Mouse (Mus musculus): ENCODE data around the gene Gm7029. TPM values are rescaled to one million over a fixed set of nuclear protein-coding genes. Genes with fewer than 3 reads are reported as not detected.

Gene Gm7029
- total and polyA plus RNA-seq, 3 experiments: not detected

DNA sequence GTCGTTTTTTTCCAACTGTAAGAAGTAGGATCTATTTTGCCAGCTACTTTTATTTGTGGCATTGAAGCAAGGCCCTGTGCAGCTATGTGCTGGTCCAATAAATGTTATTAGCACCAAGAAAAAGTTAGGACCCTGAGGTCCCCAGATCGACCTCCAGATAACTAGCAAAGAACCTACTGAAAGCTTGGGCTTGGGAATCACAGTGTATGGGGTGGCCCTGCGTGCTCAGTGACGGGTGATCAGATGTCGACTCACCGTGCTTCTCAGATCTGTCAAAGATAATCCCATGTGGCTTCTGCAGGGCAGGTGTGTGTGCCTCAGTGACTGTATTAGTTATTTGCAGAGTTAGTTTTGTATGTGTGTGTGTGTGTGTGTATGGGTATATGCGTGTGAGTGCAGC, 47.7 kb downstream of the Gm7029 start:
- Histone ChIP-seq H3K27me3 (ENCODE audit: control insufficient read depth in 1 of 2, insufficient read depth in 2 of 2, low read length in 2 of 2) (no peaks in the 10 kb centered on the region), H3K79me2 (ENCODE audit: control insufficient read depth, insufficient read depth, low read length, poor library complexity) (peaks cover 7% of the 10 kb centered on the region), H3K4me3 (ENCODE audit: control insufficient read depth in 1 of 2, insufficient read depth in 1 of 2, low read depth in 2 of 2, low read length in 2 of 2) (no peak overlapping the region), H3K9ac (ENCODE audit: control insufficient read depth, low read depth, low read length, poor library complexity, severe bottlenecking) (no peak overlapping the region), H3K27ac (ENCODE audit: control insufficient read depth, low read depth, low read length) (no peak overlapping the region), H3K4me1 (ENCODE audit: control insufficient read depth in 1 of 2, insufficient read depth in 2 of 2, low read length in 2 of 2) (peaks cover 2 to 27% of the 10 kb centered on the region in 2 experiments), H3K9me3 (replicated peaks; ENCODE audit: insufficient read depth, low read length) (no peaks in the 10 kb centered on the region), H3K36me3 (ENCODE audit: control insufficient read depth in 1 of 2, insufficient read depth in 2 of 2, low read length in 2 of 2) (peaks cover 0 to 8% of the 10 kb centered on the region in 2 experiments; a peak in 2 of 4 replicates)
- TF ChIP-seq KAT2A (conservative IDR thresholded peaks at IDR 0.05; ENCODE audit: low read depth, low read length) (no peak), CTCF (IDR thresholded peaks at IDR 0.05 in 2 of 3, conservative IDR thresholded peaks at IDR 0.05 in 1 of 3; ENCODE audit: control insufficient read depth in 1 of 3, insufficient read depth in 1 of 3, low read depth in 2 of 3, low read length in 3 of 3, poor library complexity in 1 of 3, severe bottlenecking in 1 of 3) (no peak), POLR2A (IDR thresholded peaks at IDR 0.05; ENCODE audit: control insufficient read depth in 1 of 2, insufficient read depth in 1 of 2, low read depth in 1 of 2, low read length in 2 of 2, poor library complexity in 1 of 2) (no peak), POLR2AphosphoS5 (IDR thresholded peaks at IDR 0.05; ENCODE audit: borderline replicate concordance, low read depth, low read length) (no peak), POLR2AphosphoS2 (IDR thresholded peaks at IDR 0.05; ENCODE audit: low read length) (no peak), ZC3H11A (IDR thresholded peaks at IDR 0.05; ENCODE audit: low read depth, low read length) (no peak), MYC (IDR thresholded peaks at IDR 0.05; ENCODE audit: low read depth, low read length) (no peak), MAFK (IDR thresholded peaks at IDR 0.05; ENCODE audit: borderline replicate concordance, low read depth, low read length) (no peak), MXI1 (IDR thresholded peaks at IDR 0.05; ENCODE audit: low read depth, low read length) (no peak), GABPA (IDR thresholded peaks at IDR 0.05; ENCODE audit: low read depth, low read length) (no peak), SMC3 (IDR thresholded peaks at IDR 0.05; ENCODE audit: low read depth, low read length) (no peak)
- no peak for DNase-seq (ENCODE audit: low read depth, low spot score)

Other genes starting within 250 kb of the Gm7029 start
- 8.1 and 8.6 TPM in 2 replicates for gene Zfp414, start 244.7 kb upstream of the Gm7029 start, total RNA-seq (2012; rRNA removed)
- 10 to 100 TPM in 1 of 2 experiments, not detected in 1; 52.2 TPM for gene Zfp414, start 244.7 kb upstream of the Gm7029 start, polyA plus RNA-seq (2012; ENCODE audit: insufficient read depth in 1 of 2, insufficient read length in 2 of 2, low read depth in 1 of 2, low replicate concordance in 2 of 2, missing spikeins in 1 of 2)
- 0.12 TPM in 1 of 2 replicates, not detected in the other for gene Pram1, start 235.8 kb upstream of the Gm7029 start, total RNA-seq (2012; rRNA removed)
- 1 to 10 TPM in 1 of 2 experiments, not detected in 1; 1.6 TPM for gene Pram1, start 235.8 kb upstream of the Gm7029 start, polyA plus RNA-seq (2012; ENCODE audit: insufficient read depth in 1 of 2, insufficient read length in 2 of 2, low read depth in 1 of 2, low replicate concordance in 2 of 2, missing spikeins in 1 of 2)
- gene Hnrnpm, start 187.0 kb upstream of the Gm7029 start, total RNA-seq (2012; rRNA removed): 203 and 224 TPM in 2 replicates
- 100 to 1,000 TPM; 420 to 473 TPM for gene Hnrnpm, start 187.0 kb upstream of the Gm7029 start, polyA plus RNA-seq (2012; ENCODE audit: insufficient read depth in 1 of 2, insufficient read length in 2 of 2, low read depth in 1 of 2, low replicate concordance in 2 of 2, missing spikeins in 1 of 2)
- gene March2, start 155.2 kb upstream of the Gm7029 start, total RNA-seq (2012; rRNA removed): 7.2 and 10.9 TPM in 2 replicates
- 10 to 100 TPM in 1 of 2 experiments, not detected in 1; 18.8 TPM for gene March2, start 155.2 kb upstream of the Gm7029 start, polyA plus RNA-seq (2012; ENCODE audit: insufficient read depth in 1 of 2, insufficient read length in 2 of 2, low read depth in 1 of 2, low replicate concordance in 2 of 2, missing spikeins in 1 of 2)
- gene Rab11b, start 113.3 kb upstream of the Gm7029 start, total RNA-seq (2012; rRNA removed): 24.0 and 26.3 TPM in 2 replicates
- 100 to 1,000 TPM in 1 of 2 experiments, not detected in 1; 105 TPM for gene Rab11b, start 113.3 kb upstream of the Gm7029 start, polyA plus RNA-seq (2012; ENCODE audit: insufficient read depth in 1 of 2, insufficient read length in 2 of 2, low read depth in 1 of 2, low replicate concordance in 2 of 2, missing spikeins in 1 of 2)
- 11.7 and 13.5 TPM in 2 replicates for gene Angptl4, start 92.0 kb upstream of the Gm7029 start, total RNA-seq (2012; rRNA removed)
- gene Angptl4, start 92.0 kb upstream of the Gm7029 start, polyA plus RNA-seq (2012; ENCODE audit: insufficient read depth in 1 of 2, insufficient read length in 2 of 2, low read depth in 1 of 2, low replicate concordance in 2 of 2, missing spikeins in 1 of 2): 10 to 100 TPM in 1 of 2 experiments, not detected in 1; 15.8 TPM
- gene Kank3, start 63.3 kb upstream of the Gm7029 start, total RNA-seq (2012; rRNA removed): 5.0 and 5.2 TPM in 2 replicates
- gene Kank3, start 63.3 kb upstream of the Gm7029 start, polyA plus RNA-seq (2012; ENCODE audit: insufficient read depth in 1 of 2, insufficient read length in 2 of 2, low read depth in 1 of 2, low replicate concordance in 2 of 2, missing spikeins in 1 of 2): 1 to 10 TPM in 1 of 2 experiments, not detected in 1; 5.5 TPM
- gene Rps28, start 49.3 kb upstream of the Gm7029 start, total RNA-seq (2012; rRNA removed): 3,378 and 3,556 TPM in 2 replicates
- gene Rps28, start 49.3 kb upstream of the Gm7029 start, polyA plus RNA-seq (2012; ENCODE audit: insufficient read depth in 1 of 2, insufficient read length in 2 of 2, low read depth in 1 of 2, low replicate concordance in 2 of 2, missing spikeins in 1 of 2): 1,000 to 10,000 TPM in 1 of 2 experiments, 100 to 1,000 TPM in 1; 994 to 2,154 TPM
- gene Ndufa7, start 49.3 kb upstream of the Gm7029 start, total RNA-seq (2012; rRNA removed): 359 and 370 TPM in 2 replicates
- gene Ndufa7, start 49.3 kb upstream of the Gm7029 start, polyA plus RNA-seq (2012; ENCODE audit: insufficient read depth in 1 of 2, insufficient read length in 2 of 2, low read depth in 1 of 2, low replicate concordance in 2 of 2, missing spikeins in 1 of 2): 100 to 1,000 TPM in 1 of 2 experiments, not detected in 1; 326 TPM
- 38.5 and 48.5 TPM in 2 replicates for gene Cd320, start 30.7 kb upstream of the Gm7029 start, total RNA-seq (2012; rRNA removed)
- 10 to 100 TPM in 1 of 2 experiments, not detected in 1; 45.6 TPM for gene Cd320, start 30.7 kb upstream of the Gm7029 start, polyA plus RNA-seq (2012; ENCODE audit: insufficient read depth in 1 of 2, insufficient read length in 2 of 2, low read depth in 1 of 2, low replicate concordance in 2 of 2, missing spikeins in 1 of 2)
- gene Kifc1, start 16.8 kb downstream of the Gm7029 start, total RNA-seq (2012; rRNA removed): 17.1 and 20.6 TPM in 2 replicates
- 10 to 100 TPM in 1 of 2 experiments, not detected in 1; 53.5 TPM for gene Kifc1, start 16.8 kb downstream of the Gm7029 start, polyA plus RNA-seq (2012; ENCODE audit: insufficient read depth in 1 of 2, insufficient read length in 2 of 2, low read depth in 1 of 2, low replicate concordance in 2 of 2, missing spikeins in 1 of 2)
- not detected in 2 replicates for gene Platr17, start 31.3 kb downstream of the Gm7029 start, total RNA-seq (2012; rRNA removed)
- not detected for gene Platr17, start 31.3 kb downstream of the Gm7029 start, polyA plus RNA-seq (2012; ENCODE audit: insufficient read depth in 1 of 2, insufficient read length in 2 of 2, low read depth in 1 of 2, low replicate concordance in 2 of 2, missing spikeins in 1 of 2)
- 39.6 and 40.6 TPM in 2 replicates for gene Daxx, start 35.6 kb downstream of the Gm7029 start, total RNA-seq (2012; rRNA removed)
- 10 to 100 TPM in 1 of 2 experiments, not detected in 1; 68.0 TPM for gene Daxx, start 35.6 kb downstream of the Gm7029 start, polyA plus RNA-seq (2012; ENCODE audit: insufficient read depth in 1 of 2, insufficient read length in 2 of 2, low read depth in 1 of 2, low replicate concordance in 2 of 2, missing spikeins in 1 of 2)
- 14.7 and 24.3 TPM in 2 replicates for gene Tapbp, start 42.1 kb downstream of the Gm7029 start, total RNA-seq (2012; rRNA removed)
- gene Tapbp, start 42.1 kb downstream of the Gm7029 start, polyA plus RNA-seq (2012; ENCODE audit: insufficient read depth in 1 of 2, insufficient read length in 2 of 2, low read depth in 1 of 2, low replicate concordance in 2 of 2, missing spikeins in 1 of 2): 10 to 100 TPM in 1 of 2 experiments, not detected in 1; 33.3 TPM
- gene Zbtb22, start 42.1 kb downstream of the Gm7029 start, total RNA-seq (2012; rRNA removed): 18.6 and 20.2 TPM in 2 replicates
- gene Zbtb22, start 42.1 kb downstream of the Gm7029 start, polyA plus RNA-seq (2012; ENCODE audit: insufficient read depth in 1 of 2, insufficient read length in 2 of 2, low read depth in 1 of 2, low replicate concordance in 2 of 2, missing spikeins in 1 of 2): 10 to 100 TPM in 1 of 2 experiments, not detected in 1; 30.0 TPM
- gene Rgl2, start 55.7 kb downstream of the Gm7029 start, total RNA-seq (2012; rRNA removed): 19.0 and 24.9 TPM in 2 replicates
- 10 to 100 TPM in 1 of 2 experiments, not detected in 1; 43.6 TPM for gene Rgl2, start 55.7 kb downstream of the Gm7029 start, polyA plus RNA-seq (2012; ENCODE audit: insufficient read depth in 1 of 2, insufficient read length in 2 of 2, low read depth in 1 of 2, low replicate concordance in 2 of 2, missing spikeins in 1 of 2)
- 189 and 239 TPM in 2 replicates for gene Pfdn6, start 66.5 kb downstream of the Gm7029 start, total RNA-seq (2012; rRNA removed)
- 100 to 1,000 TPM in 1 of 2 experiments, not detected in 1; 222 TPM for gene Pfdn6, start 66.5 kb downstream of the Gm7029 start, polyA plus RNA-seq (2012; ENCODE audit: insufficient read depth in 1 of 2, insufficient read length in 2 of 2, low read depth in 1 of 2, low replicate concordance in 2 of 2, missing spikeins in 1 of 2)
- 97.6 and 100 TPM in 2 replicates for gene Wdr46, start 66.8 kb downstream of the Gm7029 start, total RNA-seq (2012; rRNA removed)
- gene Wdr46, start 66.8 kb downstream of the Gm7029 start, polyA plus RNA-seq (2012; ENCODE audit: insufficient read depth in 1 of 2, insufficient read length in 2 of 2, low read depth in 1 of 2, low replicate concordance in 2 of 2, missing spikeins in 1 of 2): 100 to 1,000 TPM in 1 of 2 experiments, not detected in 1; 131 TPM
- gene B3galt4, start 77.7 kb downstream of the Gm7029 start, total RNA-seq (2012; rRNA removed): 2.2 and 2.5 TPM in 2 replicates
- gene B3galt4, start 77.7 kb downstream of the Gm7029 start, polyA plus RNA-seq (2012; ENCODE audit: insufficient read depth in 1 of 2, insufficient read length in 2 of 2, low read depth in 1 of 2, low replicate concordance in 2 of 2, missing spikeins in 1 of 2): 1 to 10 TPM in 1 of 2 experiments, not detected in 1; 2.9 TPM
- 20.6 and 23.6 TPM in 2 replicates for gene Vps52, start 82.0 kb downstream of the Gm7029 start, total RNA-seq (2012; rRNA removed)
- gene Vps52, start 82.0 kb downstream of the Gm7029 start, polyA plus RNA-seq (2012; ENCODE audit: insufficient read depth in 1 of 2, insufficient read length in 2 of 2, low read depth in 1 of 2, low replicate concordance in 2 of 2, missing spikeins in 1 of 2): 10 to 100 TPM in 1 of 2 experiments, not detected in 1; 40.7 TPM
- 252 and 286 TPM in 2 replicates for gene Rps18, start 82.2 kb downstream of the Gm7029 start, total RNA-seq (2012; rRNA removed)
- 1,000 to 10,000 TPM in 1 of 2 experiments, not detected in 1; 1,183 TPM for gene Rps18, start 82.2 kb downstream of the Gm7029 start, polyA plus RNA-seq (2012; ENCODE audit: insufficient read depth in 1 of 2, insufficient read length in 2 of 2, low read depth in 1 of 2, low replicate concordance in 2 of 2, missing spikeins in 1 of 2)
- gene H2-K1, start 126.5 kb downstream of the Gm7029 start, total RNA-seq (2012; rRNA removed): 81.1 and 87.9 TPM in 2 replicates
- gene H2-K1, start 126.5 kb downstream of the Gm7029 start, polyA plus RNA-seq (2012; ENCODE audit: insufficient read depth in 1 of 2, insufficient read length in 2 of 2, low read depth in 1 of 2, low replicate concordance in 2 of 2, missing spikeins in 1 of 2): 100 to 1,000 TPM in 1 of 2 experiments, not detected in 1; 113 TPM
- gene Ring1, start 150.8 kb downstream of the Gm7029 start, total RNA-seq (2012; rRNA removed): 12.4 and 18.3 TPM in 2 replicates
- gene Ring1, start 150.8 kb downstream of the Gm7029 start, polyA plus RNA-seq (2012; ENCODE audit: insufficient read depth in 1 of 2, insufficient read length in 2 of 2, low read depth in 1 of 2, low replicate concordance in 2 of 2, missing spikeins in 1 of 2): 10 to 100 TPM in 1 of 2 experiments, not detected in 1; 28.4 TPM
- 19.6 and 24.1 TPM in 2 replicates for gene H2-Ke6, start 154.2 kb downstream of the Gm7029 start, total RNA-seq (2012; rRNA removed)
- 10 to 100 TPM in 1 of 2 experiments, not detected in 1; 34.4 TPM for gene H2-Ke6, start 154.2 kb downstream of the Gm7029 start, polyA plus RNA-seq (2012; ENCODE audit: insufficient read depth in 1 of 2, insufficient read length in 2 of 2, low read depth in 1 of 2, low replicate concordance in 2 of 2, missing spikeins in 1 of 2)
- gene Slc39a7, start 157.8 kb downstream of the Gm7029 start, total RNA-seq (2012; rRNA removed): 125 and 152 TPM in 2 replicates
- gene Slc39a7, start 157.8 kb downstream of the Gm7029 start, polyA plus RNA-seq (2012; ENCODE audit: insufficient read depth in 1 of 2, insufficient read length in 2 of 2, low read depth in 1 of 2, low replicate concordance in 2 of 2, missing spikeins in 1 of 2): 100 to 1,000 TPM in 1 of 2 experiments, not detected in 1; 150 TPM
- gene Rxrb, start 158.0 kb downstream of the Gm7029 start, total RNA-seq (2012; rRNA removed): 37.2 and 37.6 TPM in 2 replicates
- gene Rxrb, start 158.0 kb downstream of the Gm7029 start, polyA plus RNA-seq (2012; ENCODE audit: insufficient read depth in 1 of 2, insufficient read length in 2 of 2, low read depth in 1 of 2, low replicate concordance in 2 of 2, missing spikeins in 1 of 2): 10 to 100 TPM in 1 of 2 experiments, not detected in 1; 63.4 TPM
- gene Col11a2, start 165.6 kb downstream of the Gm7029 start, total RNA-seq (2012; rRNA removed): 4.6 and 4.8 TPM in 2 replicates
- 10 to 100 TPM in 1 of 2 experiments, not detected in 1; 14.5 TPM for gene Col11a2, start 165.6 kb downstream of the Gm7029 start, polyA plus RNA-seq (2012; ENCODE audit: insufficient read depth in 1 of 2, insufficient read length in 2 of 2, low read depth in 1 of 2, low replicate concordance in 2 of 2, missing spikeins in 1 of 2)
- gene H2-Oa, start 218.5 kb downstream of the Gm7029 start, total RNA-seq (2012; rRNA removed): 2.2 and 2.6 TPM in 2 replicates
- gene H2-Oa, start 218.5 kb downstream of the Gm7029 start, polyA plus RNA-seq (2012; ENCODE audit: insufficient read depth in 1 of 2, insufficient read length in 2 of 2, low read depth in 1 of 2, low replicate concordance in 2 of 2, missing spikeins in 1 of 2): 1 to 10 TPM in 1 of 2 experiments, not detected in 1; 3.9 TPM
- 26.1 and 38.3 TPM in 2 replicates for gene H2-DMa, start 245.7 kb downstream of the Gm7029 start, total RNA-seq (2012; rRNA removed)
- 10 to 100 TPM in 1 of 2 experiments, not detected in 1; 38.7 TPM for gene H2-DMa, start 245.7 kb downstream of the Gm7029 start, polyA plus RNA-seq (2012; ENCODE audit: insufficient read depth in 1 of 2, insufficient read length in 2 of 2, low read depth in 1 of 2, low replicate concordance in 2 of 2, missing spikeins in 1 of 2)
- 97.2 and 99.5 TPM in 2 replicates for gene Brd2, start 248.8 kb downstream of the Gm7029 start, total RNA-seq (2012; rRNA removed)
- 100 to 1,000 TPM; 189 to 252 TPM for gene Brd2, start 248.8 kb downstream of the Gm7029 start, polyA plus RNA-seq (2012; ENCODE audit: insufficient read depth in 1 of 2, insufficient read length in 2 of 2, low read depth in 1 of 2, low replicate concordance in 2 of 2, missing spikeins in 1 of 2)